Mouse (Mus musculus) left cerebral cortex, postnatal 4 days (tissue): ENCODE results near the gene Pde4d. TPM values are rescaled to one million over a fixed set of nuclear protein-coding genes. Genes with fewer than 3 reads are reported as not detected.

Source experiments
- DNase-seq: peaks from one replicate; pipeline ENCODE4 v3.0.0-alpha.2; 2022
- intact Hi-C: fragments of 180-260 bp; cut with DNase I; formaldehyde crosslinking; loops from one replicate; pipeline ENCODE4 v1.15.1; 2025
- total RNA-seq, 2 experiments: library from RNA; stranded (reverse); gene quantifications; 2 replicates each; pipeline ENCODE4 v1.2.3; 2021

The Pde4d gene
- total RNA-seq, 2 experiments from 2014 or later = 107 to 117 TPM

GRCm38 (mm10) chr13:108952911-108953310, 503.2 kb downstream of the Pde4d start:
- intact Hi-C loops = no loop called here
- DNase-seq = no peak

- no peak for DNase-seq
- intact Hi-C loops = no loop called here
Measured at GRCm38 (mm10) chr13:108956059-108956458, 506.3 kb downstream of the Pde4d start.

GRCm38 (mm10) chr13:108964056-108964455, 514.3 kb downstream of the Pde4d start:
- no peak for DNase-seq
- intact Hi-C loops = no loop called here

DNA sequence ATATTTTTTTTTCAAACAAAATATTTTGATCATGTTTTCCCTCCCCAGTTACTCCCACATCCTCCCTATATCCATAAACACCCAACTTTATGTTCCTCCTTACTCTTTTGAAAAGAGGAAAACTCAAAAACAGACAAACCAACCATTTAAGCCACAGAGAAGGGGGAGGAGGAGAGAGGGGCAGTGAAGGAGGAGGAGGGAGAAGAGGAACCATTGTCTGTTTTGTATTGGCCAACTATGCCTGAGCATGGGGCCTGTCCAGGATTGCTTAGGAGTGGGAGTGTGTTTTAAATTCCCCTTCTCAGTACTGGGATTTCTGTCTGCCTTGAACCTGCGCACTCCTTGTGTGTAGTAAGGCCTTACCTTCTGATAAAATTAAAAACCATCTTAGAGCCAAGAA, 531.4 kb downstream of the Pde4d start:
- intact Hi-C loops = no loop called here
- DNase-seq = no peak

GRCm38 (mm10) chr13:108998739-108999138, 549.0 kb downstream of the Pde4d start:
- intact Hi-C loops = no loop called here
- no peak for DNase-seq

DNA sequence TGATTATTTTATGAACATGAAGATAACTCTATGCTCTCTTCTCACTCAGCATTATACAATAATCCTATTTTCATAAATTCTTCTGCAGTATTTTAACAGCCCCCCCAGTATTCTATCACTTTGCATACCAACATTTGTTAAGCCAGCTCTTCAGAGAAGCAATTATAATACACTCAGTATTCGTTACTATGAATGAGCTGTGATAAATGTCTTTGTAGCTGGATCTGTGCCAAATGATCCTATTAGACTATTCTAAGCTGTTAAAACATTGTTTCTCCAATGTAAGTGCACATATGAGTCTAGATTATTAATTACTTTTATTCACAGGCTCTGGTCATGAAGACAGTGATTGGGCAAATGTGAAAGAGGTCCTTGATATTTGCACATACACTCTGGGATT, 575.0 kb downstream of the Pde4d start:
- intact Hi-C loops = no loop called here
- no peak for DNase-seq

DNA sequence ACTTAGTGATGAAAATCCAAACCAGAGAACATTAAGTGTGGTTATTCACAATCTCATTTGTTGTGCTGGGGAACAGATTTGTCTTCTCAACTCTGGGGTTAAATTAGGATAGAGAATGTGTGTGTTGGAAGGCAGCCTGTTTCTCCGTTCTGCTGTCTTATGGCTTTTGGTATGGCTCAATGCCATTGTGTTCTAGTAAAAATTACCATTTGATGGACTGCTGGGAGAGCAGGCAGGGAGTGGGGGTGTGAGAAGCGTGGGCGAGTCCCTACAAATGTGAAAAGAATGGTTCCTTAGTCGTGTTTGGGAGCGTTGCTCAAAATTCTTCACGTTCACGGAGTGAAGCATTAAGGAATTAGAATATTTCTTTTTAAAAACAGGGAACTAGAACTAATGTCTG, 597.4 kb downstream of the Pde4d start:
- intact Hi-C loops = no loop called here

GRCm38 (mm10) chr13:109052805-109053204, 603.1 kb downstream of the Pde4d start:
- no peak for DNase-seq
- intact Hi-C loops = no loop called here

More for the DNA sequence above, 597.4 kb downstream of the Pde4d start:
- DNase-seq = peak; percentile 24

DNA sequence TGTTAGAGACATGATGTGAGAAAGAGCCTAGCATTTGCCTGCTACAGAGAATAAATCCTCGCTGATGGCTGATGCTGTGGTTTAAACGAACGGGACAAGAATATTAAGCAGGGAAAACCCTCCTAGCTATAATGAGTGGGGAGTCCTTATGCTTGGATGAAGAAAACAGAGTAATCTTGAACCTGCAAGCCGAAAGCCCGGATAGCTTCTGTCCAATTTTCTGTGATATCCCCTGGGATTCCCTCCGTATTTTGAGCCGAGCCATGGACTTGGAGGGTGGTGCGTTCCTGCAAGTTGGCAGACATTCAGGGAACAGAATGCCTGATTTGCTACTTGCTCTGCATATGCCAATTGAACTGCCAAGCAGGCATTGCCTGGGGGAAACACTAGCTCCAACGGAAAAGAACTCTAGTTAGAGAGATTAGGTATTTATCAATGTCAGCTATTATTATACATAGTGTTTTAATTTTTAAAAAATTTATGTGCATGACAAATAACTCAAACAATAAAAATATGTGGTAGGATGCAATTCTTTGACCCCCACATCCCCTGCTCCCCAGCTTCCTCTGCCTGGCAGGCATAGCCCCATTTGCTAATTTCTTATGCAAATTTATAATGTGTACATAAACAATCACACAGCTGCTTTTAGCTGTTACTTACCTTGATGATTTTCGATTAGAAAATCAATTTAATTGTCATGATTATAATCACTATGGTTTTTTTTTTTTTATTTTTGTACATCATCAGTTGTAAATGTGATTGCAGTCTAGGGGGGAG, 603.7 kb downstream of the Pde4d start:
- intact Hi-C loops = no loop called here

GRCm38 (mm10) chr13:109058045-109058444, 608.3 kb downstream of the Pde4d start:
- no peak for DNase-seq
- intact Hi-C loops = no loop called here

More for the DNA sequence above, 603.7 kb downstream of the Pde4d start:
- DNase-seq = peak; percentile 85

- intact Hi-C loops = no loop called here
Measured at GRCm38 (mm10) chr13:109066581-109067159, 616.9 kb downstream of the Pde4d start.

GRCm38 (mm10) chr13:109068258-109069219, 618.8 kb downstream of the Pde4d start:
- intact Hi-C loops = no loop called here
- no peak for DNase-seq

More at GRCm38 (mm10) chr13:109066581-109067159, 616.9 kb downstream of the Pde4d start:
- no peak for DNase-seq

DNA sequence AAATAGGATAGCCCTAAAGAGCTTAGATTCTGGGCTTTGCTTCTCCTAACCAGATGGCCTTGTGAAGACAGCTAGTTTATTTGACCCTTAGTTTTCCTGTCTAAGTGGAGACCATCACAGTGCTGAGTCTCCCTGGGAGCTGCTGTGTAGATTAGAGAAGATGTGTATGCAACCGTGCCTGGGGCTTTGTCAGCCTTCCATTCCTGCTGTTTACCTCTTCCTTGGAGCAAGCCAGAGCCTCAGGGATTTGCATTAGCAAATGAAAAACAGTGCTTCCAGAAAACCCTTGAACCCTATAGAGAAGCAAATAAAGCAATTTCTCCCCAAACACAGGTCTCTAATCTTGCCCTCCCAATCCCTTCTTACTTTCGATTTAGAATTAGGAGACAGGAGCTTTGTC, 623.6 kb downstream of the Pde4d start:
- DNase-seq = no peak
- intact Hi-C loops = no loop called here

DNA sequence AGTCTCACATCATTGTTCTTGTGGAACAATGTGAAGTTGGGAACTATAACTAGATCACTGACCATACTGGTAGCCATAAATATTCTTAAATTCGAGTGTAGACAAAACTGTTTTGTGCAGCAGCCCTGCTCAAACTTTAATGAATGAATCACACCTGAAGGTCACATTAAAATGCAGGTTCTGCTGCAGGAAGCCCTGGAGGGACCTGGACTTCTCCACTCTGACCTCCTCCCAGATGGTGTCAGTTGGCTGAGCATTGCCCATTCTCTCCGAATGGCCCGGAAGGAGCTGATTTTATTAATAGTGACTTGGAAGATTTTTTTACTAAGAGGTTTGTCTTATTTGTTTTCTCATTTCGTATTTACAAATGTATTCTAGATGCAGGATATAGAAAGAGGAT, 624.3 kb downstream of the Pde4d start:
- DNase-seq = no peak
- intact Hi-C loops = no loop called here

GRCm38 (mm10) chr13:109092654-109093053, 642.9 kb downstream of the Pde4d start:
- intact Hi-C loops = no loop called here
- no peak for DNase-seq

DNA sequence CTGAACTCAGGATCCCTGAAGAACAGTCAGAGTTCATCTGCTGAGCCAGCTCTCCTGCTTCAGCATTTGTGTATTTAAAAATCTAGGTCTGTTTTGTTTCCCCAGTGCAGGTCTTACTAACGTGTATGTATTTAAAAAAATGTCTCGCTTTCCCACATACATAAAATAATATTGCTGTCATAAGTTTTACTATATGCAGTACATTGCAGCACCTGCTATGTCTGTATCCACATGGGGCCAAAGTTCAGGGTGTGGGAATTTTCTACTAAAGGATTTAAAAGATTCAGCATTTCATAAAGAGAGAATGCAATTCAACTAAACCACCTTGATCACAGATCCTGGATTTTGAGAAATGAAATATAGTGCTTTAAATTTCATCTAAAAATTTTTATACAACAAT, 646.9 kb downstream of the Pde4d start:
- intact Hi-C loops = no loop called here

GRCm38 (mm10) chr13:109116004-109116341, 666.2 kb downstream of the Pde4d start:
- intact Hi-C loops = no loop called here

More for the DNA sequence above, 646.9 kb downstream of the Pde4d start:
- DNase-seq = no peak

DNA sequence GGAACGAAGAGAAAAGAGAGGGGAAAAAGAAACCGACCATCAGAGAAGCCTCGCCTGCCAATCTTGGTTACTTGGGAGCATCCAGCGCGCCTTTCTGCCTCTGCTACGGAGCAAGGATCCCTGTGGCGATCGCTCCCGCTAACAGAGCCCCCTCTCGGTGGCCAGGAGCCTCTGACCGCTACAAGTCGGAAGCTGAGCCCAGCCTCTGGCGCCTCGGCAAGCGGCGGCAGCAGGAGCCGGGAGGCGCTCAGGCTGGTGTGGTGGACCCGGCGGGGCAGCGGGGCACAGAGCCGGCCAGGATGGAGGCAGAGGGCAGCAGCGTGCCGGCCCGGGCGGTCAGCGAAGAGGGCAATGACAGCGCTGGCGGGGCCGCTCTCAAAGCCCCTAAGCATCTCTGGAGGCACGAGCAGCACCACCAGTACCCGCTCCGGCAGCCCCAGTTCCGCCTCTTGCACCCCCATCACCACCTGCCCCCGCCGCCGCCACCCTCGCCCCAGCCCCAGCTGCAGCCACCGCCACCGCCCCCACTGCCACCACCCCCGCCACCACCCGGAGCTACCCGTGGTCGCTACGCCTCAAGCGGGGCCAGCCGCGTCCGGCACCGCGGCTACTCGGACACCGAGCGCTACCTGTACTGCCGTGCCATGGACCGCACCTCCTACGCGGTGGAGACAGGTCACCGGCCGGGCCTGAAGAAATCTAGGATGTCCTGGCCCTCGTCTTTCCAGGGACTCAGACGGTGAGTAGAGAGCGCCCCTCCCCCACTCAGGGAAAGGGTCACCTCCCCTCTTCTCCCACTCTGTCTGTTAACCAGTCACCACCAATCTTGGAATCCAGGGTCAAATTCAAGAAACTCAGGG, 666.8 kb downstream of the Pde4d start:
- intact Hi-C loops = no loop called here
- DNase-seq = peak; percentile 82

More at GRCm38 (mm10) chr13:109116004-109116341, 666.2 kb downstream of the Pde4d start:
- peak; percentile 71 for DNase-seq

DNA sequence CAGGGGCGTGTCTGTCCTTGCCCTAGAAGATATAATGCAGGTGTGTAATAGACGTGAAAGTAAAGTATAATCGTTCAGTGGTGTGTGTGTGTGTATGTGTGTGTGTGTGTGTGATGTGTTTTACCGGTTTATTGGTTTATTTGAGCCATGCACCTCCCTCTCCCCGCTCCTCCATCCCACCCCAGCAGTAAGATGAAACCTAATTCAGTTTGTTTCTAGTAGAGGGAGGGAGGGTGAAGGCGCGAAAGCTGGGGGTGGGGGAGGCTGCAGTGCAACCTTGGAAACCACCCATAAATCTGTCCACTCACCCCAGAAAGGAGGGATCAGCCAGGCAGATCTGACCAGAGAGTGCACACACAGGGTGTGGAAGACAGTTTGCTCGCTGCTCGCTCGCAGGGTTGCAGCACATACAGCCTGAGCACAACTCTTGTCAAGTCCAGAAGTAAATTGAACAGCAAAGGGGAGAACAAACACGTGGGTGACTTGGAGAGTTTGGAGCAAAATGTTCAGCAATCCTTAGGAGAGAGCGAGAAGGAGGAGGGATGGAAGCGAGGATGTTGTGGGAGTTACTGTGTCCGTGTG, 667.6 kb downstream of the Pde4d start:
- intact Hi-C loops = no loop called here
- DNase-seq = peak; percentile 63

GRCm38 (mm10) chr13:109118296-109118800, 668.6 kb downstream of the Pde4d start:
- intact Hi-C loops = no loop called here
- no peak for DNase-seq
